Mouse (Mus musculus) adipocyte (in vitro differentiated cells): ENCODE measurements around the gene Zfp423.
"Not testable (repeated sequence)": the region's sequence is repeated elsewhere in the genome, so short reads cannot be mapped to it uniquely, and the experiment has no call there.

Experiments
- DNase-seq: peaks from one replicate; pipeline ENCODE4 v3.0.0-alpha.2; 2016; ENCODE audit warnings: low spot score

The Zfp423 gene

DNA sequence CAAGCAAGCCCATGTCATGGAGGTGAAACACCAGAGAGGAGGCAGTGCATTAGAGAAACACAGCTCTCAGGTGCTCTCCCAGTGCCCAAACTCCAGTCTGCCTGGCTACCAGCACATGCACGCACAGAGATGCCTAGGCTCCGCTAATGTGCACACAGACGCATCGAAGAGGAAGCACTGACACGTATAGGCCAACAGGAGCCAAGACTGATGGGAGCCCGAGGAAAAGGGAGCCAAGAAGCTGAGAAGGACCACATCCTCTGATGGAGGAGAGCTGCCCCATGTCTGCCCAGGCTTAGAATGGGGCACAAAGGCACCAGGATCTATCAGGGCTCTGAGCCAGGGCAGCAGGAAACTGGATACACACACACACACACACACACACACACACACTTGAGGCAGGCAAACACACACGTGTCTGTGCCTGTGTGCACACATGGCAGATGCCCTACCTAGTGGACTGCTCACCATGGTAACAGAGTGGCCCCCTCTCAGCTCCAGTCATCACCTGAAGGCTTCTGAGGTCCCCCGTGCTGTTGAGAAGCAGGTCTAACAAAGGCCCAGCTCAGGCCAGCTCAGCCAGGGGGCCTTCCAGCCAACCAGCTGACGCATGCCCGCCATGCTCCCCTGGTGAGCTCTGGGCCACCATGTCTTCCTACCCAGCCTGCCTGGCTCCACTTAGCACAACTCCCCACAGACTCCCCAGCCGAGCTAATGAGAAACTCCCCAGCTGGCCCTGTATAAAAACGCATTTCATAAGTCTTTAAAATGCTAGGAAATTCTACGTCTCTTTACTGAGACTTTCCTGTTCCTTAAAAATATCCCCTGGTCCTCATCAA lies 64.0 kb downstream of the Zfp423 start:
- DNase-seq: no peak

DNA sequence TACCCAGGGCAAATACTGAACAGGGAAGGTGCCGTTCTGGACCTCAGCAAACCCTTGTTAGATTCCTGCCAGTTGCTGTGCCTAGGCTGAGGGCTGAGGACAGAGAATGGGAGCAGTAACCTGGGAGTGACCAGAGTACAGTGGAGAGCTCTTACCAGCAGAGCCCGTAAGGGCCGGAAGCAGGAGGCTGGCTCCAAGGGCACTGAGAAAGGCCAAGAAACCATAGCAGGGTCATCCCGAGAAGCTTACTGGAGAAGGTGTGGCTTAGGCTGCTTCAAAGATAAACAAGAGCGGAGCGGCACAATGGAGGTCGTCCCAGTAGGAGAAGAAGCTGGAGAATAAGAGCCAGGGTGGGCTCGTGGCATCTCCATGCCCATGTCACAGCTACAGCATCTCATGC lies 65.1 kb downstream of the Zfp423 start:
- no peak for DNase-seq

DNA sequence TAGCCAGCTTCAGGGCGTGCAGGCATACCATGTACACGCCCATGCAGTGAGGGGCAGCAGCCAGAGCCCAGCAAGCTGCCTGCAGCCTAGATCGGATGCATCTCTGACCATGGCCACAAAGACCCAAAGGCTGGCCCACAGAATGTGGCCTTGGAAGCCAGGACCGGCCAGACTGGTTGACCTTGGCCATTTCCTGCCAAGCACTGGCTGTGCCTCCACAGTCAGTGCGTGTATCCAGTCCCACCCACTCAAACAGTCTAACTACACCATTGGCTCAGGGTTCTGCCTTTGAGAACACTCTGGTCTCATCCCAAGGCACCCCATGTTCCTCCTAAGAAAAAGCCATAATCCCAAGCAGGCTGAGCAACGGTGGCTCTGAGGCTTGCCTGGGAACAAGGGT lies 65.8 kb downstream of the Zfp423 start:
- DNase-seq: no peak

DNA sequence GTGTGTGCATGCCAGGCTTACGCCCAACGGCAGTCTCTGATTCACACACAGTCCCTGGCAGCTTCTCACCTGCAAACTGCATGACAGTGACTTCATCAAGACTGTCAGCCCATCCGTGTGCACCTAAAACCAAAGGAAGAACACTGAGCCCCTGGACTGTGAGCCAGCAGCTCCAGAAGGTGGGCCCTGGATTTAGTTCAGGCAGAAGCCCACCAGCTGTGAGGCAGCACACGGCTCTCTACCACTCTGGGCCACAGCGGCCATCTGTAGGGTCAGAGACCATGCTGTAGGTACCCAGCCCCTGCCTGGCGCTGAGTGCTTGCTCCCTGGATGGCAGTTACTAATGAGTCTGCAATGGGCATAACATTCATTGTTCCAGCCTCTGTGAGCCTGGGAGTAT lies 66.5 kb downstream of the Zfp423 start:
- DNase-seq: no peak

DNA sequence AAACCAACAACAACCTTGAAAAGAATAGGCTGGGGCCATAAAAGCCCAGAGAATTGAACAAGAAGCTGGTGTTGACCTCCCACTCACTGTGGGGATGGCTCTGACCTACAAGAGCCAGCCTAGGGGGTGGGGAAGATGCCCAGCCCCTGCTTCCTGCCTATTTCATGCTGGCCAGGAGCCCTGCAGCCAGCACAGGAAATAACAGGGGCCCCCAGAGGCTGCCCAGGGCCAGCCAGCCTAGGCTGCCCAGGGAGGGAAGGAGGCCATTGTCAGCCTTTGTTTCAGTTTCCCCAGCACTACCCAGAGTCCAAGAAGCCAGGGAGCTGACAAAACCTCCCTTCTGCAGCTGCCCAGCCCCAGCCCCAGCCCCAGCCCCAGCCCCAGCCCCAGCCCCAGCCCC lies 67.5 kb downstream of the Zfp423 start:
- DNase-seq: peak; percentile 69

DNA sequence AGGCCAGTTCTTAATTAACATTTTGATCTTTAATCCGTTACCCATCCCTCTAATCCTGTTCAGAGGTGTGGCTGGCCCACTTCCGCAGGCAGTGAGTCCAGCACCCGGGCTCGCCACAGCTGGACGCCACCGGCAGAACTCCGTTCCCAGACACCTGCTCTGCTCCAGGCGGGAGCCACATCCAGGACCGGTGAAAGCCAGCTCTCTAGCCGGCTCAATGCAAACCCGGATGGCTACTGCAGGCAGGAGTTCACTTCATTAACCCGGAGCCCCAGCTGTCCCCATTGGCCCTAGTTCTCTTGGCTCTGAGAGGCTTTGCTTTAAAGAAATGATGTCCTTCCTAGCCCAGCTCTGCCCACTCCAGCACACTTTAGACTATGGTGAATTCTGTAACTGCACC lies 71.4 kb downstream of the Zfp423 start:
- no peak for DNase-seq

DNA sequence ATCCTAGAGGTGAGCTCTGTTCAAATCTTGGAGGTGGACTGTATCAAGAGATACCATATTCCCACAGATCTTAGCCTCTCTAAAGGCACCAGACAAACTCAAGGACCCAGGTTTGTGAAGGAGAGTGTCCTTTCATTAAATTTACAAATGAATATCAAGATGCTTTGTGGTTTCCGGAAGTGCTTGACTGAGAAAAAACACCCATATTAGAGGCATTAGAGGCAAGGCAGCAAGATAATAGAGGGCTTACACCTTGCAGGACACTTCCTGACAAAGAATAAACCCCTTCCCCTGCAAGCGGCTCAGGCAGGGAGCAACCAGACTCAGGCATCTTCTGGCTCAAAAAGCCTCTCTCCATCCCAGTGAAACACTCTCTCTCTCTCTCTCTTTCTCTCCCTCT lies 78.3 kb downstream of the Zfp423 start:
- DNase-seq: no peak

DNA sequence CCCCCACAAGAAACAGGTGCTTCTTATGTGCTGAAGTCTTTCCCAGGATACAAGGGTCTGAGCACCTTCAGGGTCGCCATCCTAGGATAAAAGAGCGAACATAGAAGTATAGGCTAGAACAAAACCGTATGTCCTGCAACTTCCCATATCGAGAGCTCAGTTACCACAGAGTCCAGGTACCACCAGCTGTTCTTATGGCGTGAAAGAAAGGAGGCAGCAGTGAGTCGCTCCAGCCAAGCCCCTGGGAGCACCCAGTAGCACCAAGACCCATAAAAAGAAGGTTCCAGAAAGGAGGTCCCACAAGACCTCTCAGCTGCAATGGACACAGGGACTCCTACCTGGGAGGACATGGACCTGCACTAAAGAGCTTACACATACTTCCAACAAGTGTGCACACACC lies 83.5 kb downstream of the Zfp423 start:
- no peak for DNase-seq

DNA sequence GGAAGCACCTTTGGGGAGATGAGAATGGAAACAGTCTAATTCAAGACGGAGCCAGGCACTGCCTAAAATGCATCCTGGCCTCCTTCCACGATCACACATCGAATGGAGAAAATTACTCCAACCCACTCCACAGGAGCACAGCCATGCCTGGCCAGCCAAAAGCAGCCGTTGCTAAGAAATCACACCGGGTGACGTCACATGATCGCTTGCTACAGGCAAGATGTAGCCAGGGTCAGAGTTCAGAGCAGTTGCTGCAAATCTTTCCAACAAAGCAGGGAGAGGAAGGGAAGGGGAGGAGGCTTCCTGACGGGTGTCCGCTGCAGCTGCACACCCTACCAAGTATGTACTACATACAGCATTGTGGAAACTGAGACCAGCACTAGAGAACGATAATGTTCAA lies 83.9 kb downstream of the Zfp423 start:
- peak; percentile 74 for DNase-seq

DNA sequence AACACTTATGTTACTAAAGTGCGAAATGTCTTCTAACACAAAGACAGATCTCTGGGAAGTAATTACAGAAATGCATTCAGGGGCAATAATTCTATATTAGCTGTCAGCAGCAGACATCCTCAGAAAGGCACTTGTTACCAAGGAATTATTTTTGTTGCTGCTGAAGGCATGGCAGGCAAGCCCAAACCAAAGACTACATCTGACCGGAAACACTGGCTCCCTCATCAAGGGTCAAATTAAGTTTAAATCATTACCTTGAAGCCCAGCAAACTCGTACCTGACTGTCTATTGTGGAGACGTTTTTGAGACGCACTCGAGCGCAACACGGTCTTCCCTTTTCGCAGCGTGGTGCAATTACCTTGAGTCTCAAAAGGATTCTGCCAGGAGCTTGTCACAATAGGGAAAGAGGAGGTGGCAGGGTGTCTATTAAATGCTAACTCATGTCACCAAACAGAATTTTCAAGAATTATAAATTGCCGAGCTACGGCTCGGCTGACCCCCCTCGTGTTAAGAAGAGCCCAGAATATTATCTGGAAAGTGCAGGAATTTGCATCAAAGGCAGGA lies 86.3 kb downstream of the Zfp423 start:
- no peak for DNase-seq

DNA sequence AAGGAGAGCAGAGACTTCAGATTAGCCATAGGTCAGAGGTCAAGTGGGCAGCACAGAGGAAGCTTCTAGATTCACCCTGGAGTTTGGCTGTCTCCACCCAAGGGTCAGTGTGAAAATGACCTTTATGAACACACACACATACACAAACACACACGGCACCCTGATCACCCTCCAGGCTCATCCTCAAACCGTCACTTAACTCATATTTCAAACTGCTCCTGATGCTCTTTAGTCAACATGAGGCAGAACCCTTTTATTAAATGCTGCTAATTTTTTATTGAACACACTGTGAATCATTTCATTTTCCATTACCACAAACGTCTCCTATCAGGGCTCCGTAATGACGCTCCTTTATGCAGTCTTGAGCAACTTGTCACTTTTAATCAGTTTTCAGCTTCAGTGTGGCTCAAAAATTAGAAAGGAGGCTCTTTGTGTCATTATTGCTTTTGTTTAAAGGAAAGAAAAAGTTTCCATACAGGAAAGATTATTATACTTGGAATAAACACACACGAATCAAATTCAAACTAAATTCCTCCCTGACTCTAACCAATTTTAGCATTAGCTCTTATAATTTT lies 87.0 kb downstream of the Zfp423 start:
- no peak for DNase-seq

DNA sequence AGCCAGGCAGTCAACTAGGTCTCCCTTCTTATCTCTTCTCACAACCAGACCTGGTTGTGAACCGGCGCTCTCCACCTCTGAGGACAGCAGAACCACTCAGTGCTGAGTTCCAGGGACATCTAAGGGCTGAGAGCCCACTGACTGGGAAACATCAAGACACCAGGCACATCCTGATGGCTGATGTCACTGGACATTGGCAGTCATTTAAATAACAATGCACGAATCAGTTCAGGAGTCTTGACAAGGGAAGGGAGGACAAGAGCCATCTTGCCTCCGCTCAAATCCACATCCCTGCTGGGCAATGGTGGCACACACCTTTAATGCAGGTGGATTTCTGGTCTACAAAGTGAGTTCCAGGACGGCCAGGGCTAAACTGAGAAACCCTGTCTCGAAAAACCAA lies 92.8 kb downstream of the Zfp423 start:
- DNase-seq: no peak

DNA sequence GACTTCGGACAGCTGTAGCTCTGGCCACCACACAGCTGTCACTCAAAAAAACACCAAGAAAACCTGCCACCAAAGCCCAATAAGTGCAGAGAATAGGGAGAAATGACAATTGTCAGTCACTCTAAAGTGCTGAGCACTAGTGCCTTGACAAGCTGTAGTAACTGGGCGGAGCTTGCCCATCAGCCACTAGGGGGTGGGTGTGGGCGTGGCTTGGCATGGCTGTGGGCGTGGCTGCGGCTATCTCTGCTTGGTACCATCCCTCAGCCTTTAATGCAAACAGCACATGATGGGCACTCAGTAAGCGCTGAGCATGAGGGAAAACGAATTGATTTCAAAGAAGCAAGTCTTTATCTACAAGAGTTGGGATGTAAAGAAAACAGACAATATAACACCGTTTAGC lies 95.2 kb downstream of the Zfp423 start:
- DNase-seq: no peak

DNA sequence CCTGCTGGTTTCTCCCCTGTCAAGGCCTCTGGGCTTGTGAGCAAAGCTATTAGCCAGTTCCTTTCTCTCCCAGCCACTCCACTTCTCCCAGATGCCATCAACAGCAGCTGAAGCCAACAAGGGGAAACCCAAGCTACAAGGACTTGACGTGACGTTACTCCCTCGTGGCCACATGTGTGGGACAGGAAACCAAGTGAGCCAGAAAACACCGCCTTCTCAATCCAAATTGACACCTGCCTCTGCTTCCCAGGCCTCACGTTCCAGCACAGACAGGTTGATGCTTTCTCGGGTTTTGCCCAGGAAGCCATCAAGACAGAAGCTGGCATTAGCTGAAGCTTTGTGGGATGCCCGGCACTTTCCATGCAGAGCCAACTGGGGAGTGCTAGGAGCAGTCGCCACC lies 96.3 kb downstream of the Zfp423 start:
- DNase-seq: no peak

DNA sequence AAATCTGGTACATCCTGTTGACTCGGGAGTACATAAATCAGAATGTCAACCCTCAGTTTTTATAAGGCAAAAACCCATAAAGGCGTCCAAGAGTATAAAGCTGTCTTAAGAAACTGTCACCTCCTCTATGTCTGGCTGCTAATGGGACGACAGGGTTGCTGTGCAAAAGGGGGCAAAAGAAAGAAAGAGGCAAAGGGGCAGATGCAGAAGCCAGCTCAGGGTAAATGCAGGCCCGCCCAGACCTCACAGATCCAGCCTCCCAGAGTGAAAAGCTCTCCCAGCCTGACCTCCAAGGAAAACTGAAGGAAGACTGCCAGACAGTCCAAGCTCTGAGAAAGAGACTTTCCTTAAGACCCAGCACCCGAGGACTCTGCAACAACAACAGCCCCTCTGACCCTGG lies 97.7 kb downstream of the Zfp423 start:
- peak; percentile 74 for DNase-seq

DNA sequence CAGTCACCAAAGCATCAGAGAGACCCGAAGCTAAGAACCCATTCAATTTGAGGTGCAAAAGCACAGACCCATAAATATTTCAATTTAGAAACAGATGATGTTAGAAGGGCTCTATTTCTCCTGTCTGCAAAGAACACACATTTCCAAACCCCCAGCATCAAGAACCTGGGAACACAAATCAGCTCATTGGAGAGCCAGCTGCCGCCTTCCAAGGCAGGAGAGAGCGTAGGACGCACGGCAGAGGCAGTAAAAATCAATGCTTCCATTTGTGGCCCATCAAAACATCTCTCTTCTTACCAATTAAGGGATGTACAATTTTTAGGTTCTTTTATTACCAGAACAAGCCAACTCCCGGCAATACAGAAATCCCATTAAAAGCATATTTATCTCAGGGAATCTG lies 98.5 kb downstream of the Zfp423 start:
- no peak for DNase-seq

DNA sequence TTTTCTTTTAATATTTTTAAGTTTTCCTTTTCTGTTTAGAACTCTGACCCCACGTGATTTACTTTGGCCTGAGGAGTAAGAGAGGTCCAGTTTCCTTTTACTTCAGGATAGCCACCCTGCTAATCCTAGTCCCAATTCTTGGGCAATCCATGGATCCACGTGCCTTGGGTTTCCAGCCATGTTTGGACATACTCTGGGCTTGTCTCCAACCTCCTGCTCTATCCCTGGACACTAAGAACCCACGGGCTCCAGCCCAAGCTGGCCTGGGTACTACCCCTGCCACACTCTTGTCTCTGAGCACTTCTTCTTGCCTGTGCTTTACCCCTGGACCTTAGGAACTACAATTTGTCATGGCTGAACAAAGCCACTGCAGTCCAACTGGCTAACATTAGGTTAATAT lies 107.5 kb downstream of the Zfp423 start:
- peak; percentile 98 for DNase-seq

DNA sequence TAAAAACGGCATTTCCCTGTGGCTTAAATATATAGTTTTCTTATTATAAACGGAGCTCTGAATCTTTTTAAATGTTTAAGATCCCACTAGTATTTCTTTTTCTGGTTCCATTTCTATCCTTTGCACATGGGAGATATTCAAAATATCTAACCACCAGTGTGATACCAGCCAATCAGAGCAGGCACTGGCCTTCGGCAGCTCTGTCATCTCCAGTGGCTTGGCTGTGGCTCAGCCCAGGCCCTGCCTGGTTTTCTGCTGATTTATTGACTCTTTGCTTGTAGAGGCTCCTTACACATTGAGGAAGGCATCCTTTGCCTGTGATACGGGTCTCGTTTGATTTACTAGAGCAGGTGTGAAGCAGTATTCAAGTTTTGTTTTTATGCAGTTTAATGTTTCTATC lies 108.0 kb downstream of the Zfp423 start:
- DNase-seq: no peak

DNA sequence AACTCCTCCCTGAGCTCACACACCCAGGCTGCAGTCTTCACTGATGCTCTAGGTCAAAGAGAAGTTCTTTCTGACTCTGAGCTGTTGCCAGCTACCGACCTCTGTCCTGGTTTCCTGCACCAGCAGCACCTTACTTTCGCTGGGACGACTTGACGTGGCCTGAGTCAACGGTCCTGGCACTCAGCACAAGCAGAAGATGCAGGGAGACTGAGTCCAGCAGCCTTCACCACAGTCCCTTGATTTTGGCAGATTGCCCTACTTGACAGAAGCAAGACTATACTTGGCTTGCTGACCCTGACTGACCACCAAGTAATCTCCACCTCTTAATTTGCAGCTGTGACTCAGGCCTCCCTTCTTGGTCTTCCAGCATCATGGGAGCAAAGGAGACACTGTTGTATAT lies 110.6 kb downstream of the Zfp423 start:
- peak; percentile 61 for DNase-seq

DNA sequence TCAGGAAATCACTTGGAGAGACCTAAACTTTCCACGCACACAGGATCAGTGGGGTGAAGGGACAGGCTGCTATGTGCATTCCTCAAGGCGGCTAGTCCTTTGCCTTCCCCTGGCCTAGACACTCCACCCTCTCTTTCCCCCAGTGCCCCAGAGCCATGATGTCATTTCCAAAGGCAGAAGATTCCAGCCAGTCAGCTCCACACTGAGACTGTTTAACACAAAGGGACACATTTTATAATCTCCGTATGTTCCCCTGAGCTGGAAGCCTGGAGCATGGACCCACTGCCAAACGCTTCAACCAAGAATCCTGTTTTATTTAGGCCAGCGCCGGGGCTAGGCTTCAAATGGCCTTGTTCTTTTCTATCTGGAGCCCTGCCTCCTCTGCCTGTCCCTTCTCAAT lies 111.6 kb downstream of the Zfp423 start:
- peak; percentile 60 for DNase-seq

DNA sequence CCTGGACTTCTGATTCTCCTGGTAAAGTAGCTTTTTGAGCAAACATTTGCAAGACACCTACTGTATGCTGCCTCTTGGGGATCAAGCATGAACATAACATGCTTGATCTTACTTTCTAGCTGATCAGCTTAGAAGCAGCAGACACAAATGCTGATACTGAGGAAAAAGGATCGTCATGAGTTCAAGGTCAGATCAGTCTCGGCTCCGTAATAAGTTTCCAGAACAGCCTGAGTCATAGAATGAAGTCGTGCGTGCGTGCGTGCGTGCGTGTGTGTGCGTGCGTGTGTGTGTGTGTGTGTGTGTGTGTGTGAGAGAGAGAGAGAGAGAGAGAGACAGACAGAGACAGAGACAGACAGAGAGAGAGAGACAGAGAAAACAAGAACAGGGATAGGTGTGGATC lies 117.3 kb downstream of the Zfp423 start:
- DNase-seq: not testable (repeated sequence)

DNA sequence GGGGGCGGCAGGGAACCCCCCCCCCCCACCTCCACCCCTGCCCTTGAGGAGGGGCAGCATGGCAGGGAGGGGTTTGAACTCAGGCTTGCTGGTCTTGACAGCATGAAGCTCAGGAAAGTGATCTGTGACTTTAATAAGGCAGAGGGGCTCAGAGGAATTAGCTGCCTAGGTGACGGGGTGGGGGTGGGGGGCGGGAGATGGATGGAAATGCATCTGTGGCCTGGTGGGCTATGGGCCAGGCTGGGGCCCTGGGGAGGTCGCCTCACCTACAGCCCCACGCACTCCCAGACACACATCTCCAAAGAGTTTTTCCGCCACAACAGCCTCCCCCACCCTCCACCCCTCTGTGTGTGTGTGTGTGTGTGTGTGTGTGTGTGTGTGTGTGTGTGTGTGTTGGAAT lies 122.1 kb downstream of the Zfp423 start:
- DNase-seq: no peak

DNA sequence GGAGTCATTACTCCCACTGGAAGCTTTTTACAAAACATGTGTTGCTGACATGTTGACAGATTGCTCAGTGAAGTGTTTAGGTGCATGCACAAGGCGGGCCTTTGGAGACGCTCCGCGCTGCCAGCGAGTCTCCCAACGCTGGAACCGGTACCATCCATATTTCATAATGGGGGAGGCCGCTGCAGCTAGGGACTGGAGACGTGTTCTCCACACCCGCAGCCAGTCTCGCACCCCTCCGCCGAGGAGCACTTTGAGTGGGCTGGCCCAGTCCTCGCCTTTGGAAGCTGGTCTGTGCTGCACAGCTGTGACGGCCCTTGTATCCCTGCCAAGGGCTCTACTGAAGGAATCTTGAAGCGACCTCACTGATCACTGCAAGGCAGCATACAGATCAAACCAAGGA lies 122.5 kb downstream of the Zfp423 start:
- DNase-seq: no peak

DNA sequence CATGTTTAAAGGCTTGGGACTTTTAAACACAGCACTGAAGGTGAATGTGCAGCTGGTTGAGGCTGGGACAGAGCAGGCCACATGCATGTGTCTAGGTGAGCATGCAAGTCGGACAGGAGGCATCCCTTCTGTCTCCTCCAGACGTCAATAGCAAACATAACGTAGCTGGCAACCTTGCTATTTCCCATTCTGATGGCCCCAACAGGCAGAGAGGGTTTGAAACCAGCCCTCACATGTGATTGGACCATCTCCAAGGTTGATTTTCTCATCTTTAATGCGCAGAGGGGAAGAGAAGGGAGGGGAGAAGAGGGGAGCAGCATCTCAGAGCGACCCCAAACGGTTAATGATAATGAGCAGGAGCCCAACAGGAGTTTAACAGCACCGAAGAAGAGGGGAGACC lies 123.5 kb downstream of the Zfp423 start:
- no peak for DNase-seq
